Mouse (Mus musculus) hindbrain, embryonic 11.5 days (tissue): ENCODE results near the gene Mpz. TPM values are rescaled to one million over a fixed set of nuclear protein-coding genes. Genes with fewer than 3 reads are reported as not detected.

Experiments used
- ATAC-seq: fragments of 200-750 bp; cut with Nextera tagmentation; 2 replicates; pipeline ENCODE4 v1.8.0; 2017; ENCODE audit warnings: mild to moderate bottlenecking, moderate TSS enrichment, moderate library complexity; ENCODE audit not compliant: low FRiP score
- DNase-seq: peaks from one replicate; pipeline ENCODE4 v3.0.0-alpha.2; 2015; ENCODE audit warnings: low spot score
- H3K27ac ChIP-seq: fragments of 300-500 bp; sonication (generic); 2 replicates; pipeline ENCODE4 v1.5.1; 2014; ENCODE audit warnings: mild to moderate bottlenecking, low read depth, low read length
- H3K27me3 ChIP-seq: fragments of 300-500 bp; sonication (generic); 2 replicates; pipeline ENCODE4 v1.6.1; 2014; ENCODE audit warnings: mild to moderate bottlenecking, low read length, moderate library complexity, mixed read lengths; ENCODE audit not compliant: control insufficient read depth, insufficient read depth
- H3K36me3 ChIP-seq: fragments of 300-500 bp; sonication (generic); 2 replicates; pipeline ENCODE4 v1.6.1; 2014; ENCODE audit warnings: mild to moderate bottlenecking, low read length, moderate library complexity, mixed read lengths; ENCODE audit not compliant: control insufficient read depth, insufficient read depth
- H3K4me1 ChIP-seq: fragments of 300-500 bp; sonication (generic); replicated peaks from 2 replicates; pipeline ENCODE4 v1.6.1; 2014; ENCODE audit warnings: low read length, mixed read lengths; ENCODE audit not compliant: control insufficient read depth, insufficient read depth
- H3K4me2 ChIP-seq: fragments of 300-500 bp; sonication (generic); replicated peaks from 2 replicates; pipeline ENCODE4 v1.6.1; 2014; ENCODE audit warnings: mild to moderate bottlenecking, low read depth, low read length
- H3K4me3 ChIP-seq: fragments of 300-500 bp; sonication (generic); 2 replicates; pipeline ENCODE4 v1.5.1; 2014; ENCODE audit warnings: low read depth, low read length
- H3K9ac ChIP-seq: fragments of 300-500 bp; sonication (generic); 2 replicates; pipeline ENCODE4 v1.6.1; 2014; ENCODE audit warnings: low read depth, low read length
- H3K9me3 ChIP-seq: fragments of 300-500 bp; sonication (generic); 2 replicates; pipeline ENCODE4 v1.6.1; 2016; ENCODE audit warnings: low read length; ENCODE audit not compliant: control insufficient read depth
- WGBS: fragments of 180-500 bp; shearing (Covaris S2); extraction: QIAGEN DNeasy Blood & Tissue Kit; methylation state at CpG from one replicate; pipeline ENCODE4 v1.1.7; 2014; 5-methylcytosine and 5-hydroxymethylcytosine counted together
- polyA plus RNA-seq: library from polyadenylated mRNA; unstranded; fragments of >200 nt; fragmentation: Nextera tagmentation; extraction: Ambion mirVana; gene quantifications from 2 replicates; pipeline ENCODE4 v1.2.1, GENCODE M21; 2014

Gene Mpz
- polyA plus RNA-seq, 1 experiment from 2014 or later: 1.5 TPM

DNA sequence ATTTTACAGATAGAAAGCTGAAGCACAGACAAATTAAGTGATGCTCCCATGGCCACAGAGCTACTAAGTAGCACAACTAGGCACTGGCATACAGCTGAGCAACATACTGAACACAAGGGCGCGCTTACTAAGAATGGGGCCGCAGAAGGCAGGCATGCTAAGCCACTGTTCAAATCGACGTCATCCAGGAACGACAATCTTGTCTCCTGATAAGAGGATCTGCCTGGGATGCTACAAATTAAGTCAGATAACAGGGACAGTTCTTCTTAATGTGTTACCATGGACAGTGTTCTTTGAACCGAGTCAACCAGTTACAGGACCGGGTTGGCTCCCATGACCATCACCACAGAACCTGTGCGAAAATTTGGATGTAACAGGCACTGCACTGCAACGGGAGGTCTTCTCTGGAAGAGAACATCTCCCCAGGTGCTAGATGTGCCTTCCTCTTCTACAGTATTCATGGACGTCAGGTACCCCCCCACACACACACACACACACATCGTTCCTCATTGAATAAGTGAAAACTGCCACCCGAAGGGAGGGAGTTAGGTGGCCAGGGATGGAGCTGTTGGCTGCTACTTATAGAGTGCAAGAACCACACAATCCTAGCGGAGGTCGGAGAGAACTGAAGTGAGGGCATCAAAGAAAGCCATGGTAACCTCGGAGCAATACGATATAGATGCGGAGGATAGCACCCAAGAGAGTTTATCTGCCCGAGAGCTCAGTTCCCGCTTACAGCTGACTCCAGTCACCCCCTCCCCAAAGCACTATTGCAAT is 44.7 kb downstream of the Mpz start:
- Histone ChIP-seq H3K9ac (peak overlapping the region; percentile 37; the same call in 1 of the 2 replicates), H3K4me1 (0 out of 2 replicates have a peak, but pooled peaks cover 6% of the 10 kb centered on the region), H3K4me3 (peak overlapping the region; percentile 58), H3K27me3 (peaks cover 38% of the 10 kb centered on the region), H3K36me3 (no peaks in the 10 kb centered on the region), H3K9me3 (no peaks in the 10 kb centered on the region), H3K27ac (no peak overlapping the region), H3K4me2 (peak overlapping the region; percentile 93)
- WGBS: 7% methylated on average over 20 of the region's 20 CpGs
- DNase-seq (peak; percentile 54), ATAC-seq (0 out of 2 replicates have a peak, but pooled peaks have one; percentile 2)

- H3K4me3 ChIP-seq: peak within 1 kb of the TSS; percentile 58
- 0 out of 2 replicates have a peak, but pooled peaks cover 6% of the 10 kb centered on the region for H3K4me1 ChIP-seq
- peak within 1 kb of the TSS; percentile 37 for H3K9ac ChIP-seq
- no peak within 1 kb of the TSS for H3K27ac ChIP-seq
- H3K36me3 ChIP-seq: no peaks in the 10 kb centered on the region
- WGBS: 1% methylated on average over 33 of the region's 33 CpGs
- DNase-seq: peak; percentile 60
- H3K9me3 ChIP-seq: no peaks in the 10 kb centered on the region
- peaks cover 38% of the 10 kb centered on the region for H3K27me3 ChIP-seq
- ATAC-seq: peak; percentile 75
- peak within 1 kb of the TSS; percentile 93 for H3K4me2 ChIP-seq
Observed at GRCm38 (mm10) chr1:171195887-171196397, 45.4 kb downstream of the Mpz start, which contains the start of gene Pcp4l1. Gene Pcp4l1 (minus strand): TSS chr1:171196268.

- Histone ChIP-seq H3K27me3 (peaks cover 21% of the 10 kb centered on the region), H3K36me3 (no peaks in the 10 kb centered on the region), H3K4me2 (no peak overlapping the region), H3K4me3 (no peak overlapping the region), H3K27ac (no peak overlapping the region), H3K4me1 (0 out of 2 replicates have a peak, but pooled peaks cover 3% of the 10 kb centered on the region), H3K9ac (no peak overlapping the region), H3K9me3 (no peaks in the 10 kb centered on the region)
- WGBS: 58% methylated on average over 1 of the region's 1 CpGs
- ATAC-seq (no peak), DNase-seq (no peak)
Observed at GRCm38 (mm10) chr1:171199532-171199931, 49.0 kb downstream of the Mpz start.

DNA sequence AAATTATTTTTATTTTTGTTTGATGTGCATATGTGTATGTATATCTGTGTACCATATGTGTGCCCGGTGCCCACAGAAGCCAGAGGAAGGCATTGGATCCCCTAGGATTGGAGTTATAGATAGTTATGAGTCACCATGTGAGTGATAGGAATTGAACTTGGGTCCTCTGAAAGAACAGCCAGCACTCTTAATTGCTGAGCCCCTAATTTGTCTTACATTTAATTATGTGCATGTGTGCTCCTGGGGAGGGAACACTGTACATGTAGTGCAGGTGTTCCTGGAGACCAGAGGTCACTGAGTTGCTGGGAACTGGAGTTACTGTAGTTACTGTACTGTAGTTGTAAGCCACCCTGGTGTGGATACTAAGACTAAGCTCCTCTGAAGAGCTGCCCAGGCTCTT is 50.3 kb downstream of the Mpz start:
- WGBS: 98% methylated on average over 1 of the region's 1 CpGs
- Histone ChIP-seq H3K4me3 (no peak overlapping the region), H3K27me3 (peaks cover 11% of the 10 kb centered on the region; the same call in 1 of the 2 replicates), H3K9me3 (no peaks in the 10 kb centered on the region), H3K36me3 (no peaks in the 10 kb centered on the region), H3K27ac (no peak overlapping the region), H3K9ac (no peak overlapping the region), H3K4me1 (0 out of 2 replicates have a peak, but pooled peaks cover 1% of the 10 kb centered on the region), H3K4me2 (no peak overlapping the region)
- no peak for DNase-seq
- no peak for ATAC-seq

- DNase-seq (no peak), ATAC-seq (no peak)
- Histone ChIP-seq H3K9ac (no peak overlapping the region), H3K36me3 (no peaks in the 10 kb centered on the region), H3K4me1 (no peaks in the 10 kb centered on the region), H3K4me2 (no peak overlapping the region), H3K4me3 (no peak overlapping the region), H3K9me3 (no peaks in the 10 kb centered on the region), H3K27me3 (no peaks in the 10 kb centered on the region), H3K27ac (no peak overlapping the region)
- 67% methylated on average over 9 of the region's 11 CpGs for WGBS
Observed at GRCm38 (mm10) chr1:171203471-171204248, 53.1 kb downstream of the Mpz start.

DNA sequence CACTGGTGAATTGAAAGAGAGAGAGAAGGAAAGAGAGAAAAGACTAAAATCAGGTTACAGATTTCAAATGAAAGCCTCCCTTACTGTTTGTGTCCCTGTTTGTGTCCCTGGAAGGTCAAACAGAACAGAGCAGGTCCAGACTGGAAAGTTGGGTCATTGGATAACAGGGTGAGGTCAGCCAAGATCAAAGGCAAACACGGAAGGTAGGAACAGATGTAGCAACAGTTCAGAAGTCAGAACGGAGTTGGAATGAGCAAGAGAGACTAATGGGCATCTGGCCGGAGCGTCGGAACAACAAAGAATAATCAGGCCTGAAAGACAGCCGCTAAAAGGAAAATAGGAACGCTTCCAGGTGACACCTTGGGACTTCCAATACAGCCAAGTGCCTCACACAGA is 53.7 kb downstream of the Mpz start:
- Histone ChIP-seq H3K4me2 (no peak overlapping the region), H3K9me3 (no peaks in the 10 kb centered on the region), H3K36me3 (no peaks in the 10 kb centered on the region), H3K4me1 (no peaks in the 10 kb centered on the region), H3K27ac (no peak overlapping the region), H3K9ac (no peak overlapping the region), H3K4me3 (no peak overlapping the region), H3K27me3 (no peaks in the 10 kb centered on the region)
- ATAC-seq: no peak
- WGBS: 69% methylated on average over 7 of the region's 7 CpGs
- no peak for DNase-seq

DNA sequence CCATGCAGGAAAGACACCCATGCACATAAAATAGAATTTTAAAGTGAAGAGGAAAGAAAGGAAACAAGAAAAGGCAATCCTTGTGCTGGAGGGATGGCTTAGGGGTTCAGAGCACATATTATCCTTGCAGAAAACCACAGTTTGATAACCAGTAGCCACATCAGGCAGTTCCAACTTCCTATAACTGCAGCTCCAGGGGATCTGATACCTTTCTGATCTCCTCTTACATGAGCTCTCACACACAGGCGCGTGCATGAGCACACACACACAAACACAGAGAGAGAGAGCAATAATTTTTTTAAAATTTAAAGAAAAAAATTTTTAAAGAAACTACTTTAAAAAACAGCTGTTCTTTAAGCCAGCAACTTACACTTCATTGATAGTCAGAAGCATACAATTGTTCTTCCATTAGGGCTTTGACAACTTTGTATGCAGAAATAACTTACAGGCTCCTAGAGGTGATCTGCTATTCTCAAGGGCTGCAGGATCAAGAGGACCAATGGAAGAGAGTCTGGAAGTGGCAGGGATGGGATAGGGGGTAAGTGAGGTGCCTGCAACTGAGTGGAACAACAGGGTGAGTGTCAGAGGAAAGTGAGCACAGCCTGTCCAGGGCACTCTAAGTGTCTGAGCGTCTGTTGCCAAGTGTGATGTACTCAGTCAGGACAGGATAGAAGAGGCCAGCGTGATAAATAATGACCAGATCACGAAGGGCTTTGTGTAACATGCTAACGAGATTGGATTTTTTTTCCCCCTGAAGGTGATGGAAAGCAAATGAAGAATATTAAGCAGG is 55.4 kb downstream of the Mpz start:
- DNase-seq: no peak
- Histone ChIP-seq H3K9ac (no peak overlapping the region), H3K27ac (no peak overlapping the region), H3K9me3 (no peaks in the 10 kb centered on the region), H3K4me3 (no peak overlapping the region), H3K27me3 (no peaks in the 10 kb centered on the region), H3K4me2 (no peak overlapping the region), H3K36me3 (no peaks in the 10 kb centered on the region), H3K4me1 (no peaks in the 10 kb centered on the region)
- no peak; the same call in 1 of the 2 replicates for ATAC-seq
- WGBS: 67% methylated on average over 6 of the region's 6 CpGs

- ATAC-seq (no peak), DNase-seq (no peak)
- no peak overlapping the region for H3K4me2 ChIP-seq
- no peak overlapping the region for H3K9ac ChIP-seq
- no peak overlapping the region for H3K27ac ChIP-seq
- H3K4me3 ChIP-seq: no peak overlapping the region
- WGBS: 43% methylated on average over 4 of the region's 4 CpGs
- H3K9me3 ChIP-seq: no peaks in the 10 kb centered on the region
- H3K27me3 ChIP-seq: no peaks in the 10 kb centered on the region
- no peaks in the 10 kb centered on the region for H3K4me1 ChIP-seq
- H3K36me3 ChIP-seq: no peaks in the 10 kb centered on the region
Observed at GRCm38 (mm10) chr1:171209409-171209808, 58.9 kb downstream of the Mpz start.
